Mouse (Mus musculus) liver (tissue): ENCODE measurements around the gene Rad51b.
A peak's percentile ranks its signal among the peaks of the same experiment; 100 is the strongest.

ENCODE experiments used
- DNase-seq: peaks from one replicate; pipeline ENCODE4 v3.0.0-alpha.2; 2020; ENCODE audit warnings: mixed read lengths

Gene Rad51b

DNA sequence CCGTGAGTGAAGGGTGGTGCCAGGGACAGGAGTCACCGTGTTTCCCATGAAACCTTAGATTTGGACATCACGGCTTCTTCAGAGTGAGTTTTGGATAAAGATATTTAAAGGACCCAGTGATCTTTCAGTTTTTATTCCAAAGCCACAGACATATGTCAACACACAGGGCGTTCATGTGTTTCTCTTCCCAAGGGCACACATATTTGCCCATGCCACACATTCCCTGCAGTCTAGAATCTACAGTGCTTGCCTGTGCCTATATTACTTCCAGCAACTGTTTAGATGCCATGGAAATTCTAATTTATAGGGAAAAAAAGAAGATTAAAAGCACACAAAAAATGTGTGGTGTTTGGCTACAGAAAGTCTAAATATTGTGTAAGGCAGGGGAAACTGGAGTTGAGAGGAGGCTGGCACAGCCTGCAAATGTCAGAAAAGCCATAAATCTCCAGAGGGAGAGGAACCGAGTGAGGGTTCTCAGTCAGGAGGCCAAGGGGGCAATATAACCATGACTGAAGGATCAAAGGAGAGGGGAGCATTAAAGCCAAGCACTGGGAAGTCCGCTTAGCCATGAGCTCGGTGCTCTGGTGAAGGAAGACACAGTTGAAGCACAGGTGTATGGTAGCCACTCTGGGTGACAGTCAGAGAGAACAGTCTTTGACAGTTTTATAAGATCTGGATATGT, 367.0 kb downstream of the Rad51b start:
- no peak for DNase-seq

- DNase-seq = no peak
Observed at GRCm38 (mm10) chr12:79674846-79675439, 377.9 kb downstream of the Rad51b start.

GRCm38 (mm10) chr12:79675440-79676176, 378.5 kb downstream of the Rad51b start:
- DNase-seq = no peak

DNA sequence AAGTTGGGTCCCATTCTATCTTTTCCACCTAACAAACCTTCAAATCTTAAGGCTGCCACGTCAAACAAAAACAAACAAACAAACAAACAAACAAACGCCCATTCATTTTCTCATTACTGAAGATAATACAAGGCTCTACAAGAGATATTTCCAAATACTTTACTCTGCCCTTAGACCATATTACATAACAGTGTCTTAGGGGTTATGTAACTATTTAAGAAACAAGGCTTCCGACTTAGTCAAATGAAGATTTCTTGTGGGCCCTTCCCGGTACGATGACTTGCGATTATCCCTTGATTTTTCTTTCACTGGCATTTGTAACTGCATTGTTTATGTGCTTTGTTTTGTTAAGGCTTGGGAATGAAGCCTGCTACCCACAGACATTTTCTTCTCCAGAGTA, 379.2 kb downstream of the Rad51b start:
- no peak for DNase-seq

DNA sequence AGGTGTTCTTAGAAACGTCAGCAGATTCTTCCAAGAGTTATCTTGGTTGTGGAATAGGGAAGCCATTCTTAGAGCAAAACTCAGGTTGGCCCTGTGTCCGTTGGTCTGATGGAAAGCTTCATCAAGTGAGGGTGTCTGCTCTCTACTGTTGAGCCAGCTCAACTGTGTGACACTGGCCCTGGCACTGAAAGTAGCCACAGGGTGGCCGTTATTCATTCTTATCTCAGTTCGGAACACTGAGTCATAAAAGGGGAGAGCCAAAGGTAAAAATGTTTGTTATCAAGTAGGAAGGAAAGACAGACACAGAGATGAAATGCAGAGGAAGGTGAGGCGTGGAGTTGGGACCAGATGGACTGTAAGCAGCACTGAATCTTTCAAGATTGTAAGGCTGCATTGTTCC, 379.8 kb downstream of the Rad51b start:
- DNase-seq = no peak

GRCm38 (mm10) chr12:79679251-79679901, 382.3 kb downstream of the Rad51b start:
- DNase-seq = no peak

- no peak for DNase-seq
Observed at GRCm38 (mm10) chr12:79679941-79680697, 383.0 kb downstream of the Rad51b start.

DNA sequence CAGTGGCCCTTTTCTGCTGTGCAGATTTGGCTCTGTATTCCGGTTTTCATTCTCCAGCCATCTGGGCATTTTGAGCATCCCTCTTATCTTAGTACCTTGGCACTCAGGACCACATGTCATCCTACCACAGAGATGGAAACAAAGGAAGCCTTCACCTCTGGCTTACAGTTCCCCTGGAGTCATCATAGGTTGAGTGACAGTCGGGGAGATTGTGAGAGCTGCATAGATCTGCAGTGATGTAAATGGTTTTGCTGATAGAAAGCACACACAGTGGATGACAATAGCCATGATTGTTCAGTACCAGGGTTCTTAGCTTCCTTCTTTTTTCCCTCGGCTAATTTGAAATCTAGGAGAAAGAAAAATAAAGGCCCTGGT, 383.6 kb downstream of the Rad51b start:
- DNase-seq = no peak

DNA sequence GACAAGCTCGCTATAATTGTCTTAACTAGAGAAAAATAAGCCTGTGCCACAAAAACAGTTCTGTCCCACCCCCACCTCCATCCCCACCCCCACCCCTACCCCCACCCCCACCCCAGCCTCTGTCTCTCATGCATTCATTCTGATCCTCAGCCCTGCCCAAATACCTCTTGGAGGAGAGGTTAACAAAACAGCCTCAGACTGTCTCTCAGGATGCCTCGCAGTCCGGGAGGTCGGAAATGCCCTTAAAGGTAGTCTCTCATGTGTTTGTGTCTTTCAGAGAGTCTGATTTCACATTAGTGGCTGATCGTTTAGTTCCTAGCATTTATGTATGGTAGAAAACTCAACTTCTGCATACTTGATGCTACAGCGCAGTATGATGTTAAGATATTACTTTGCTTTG, 384.5 kb downstream of the Rad51b start:
- no peak for DNase-seq

- DNase-seq = no peak
Observed at GRCm38 (mm10) chr12:79683350-79683749, 386.3 kb downstream of the Rad51b start.

GRCm38 (mm10) chr12:79683759-79684158, 386.7 kb downstream of the Rad51b start:
- no peak for DNase-seq

DNA sequence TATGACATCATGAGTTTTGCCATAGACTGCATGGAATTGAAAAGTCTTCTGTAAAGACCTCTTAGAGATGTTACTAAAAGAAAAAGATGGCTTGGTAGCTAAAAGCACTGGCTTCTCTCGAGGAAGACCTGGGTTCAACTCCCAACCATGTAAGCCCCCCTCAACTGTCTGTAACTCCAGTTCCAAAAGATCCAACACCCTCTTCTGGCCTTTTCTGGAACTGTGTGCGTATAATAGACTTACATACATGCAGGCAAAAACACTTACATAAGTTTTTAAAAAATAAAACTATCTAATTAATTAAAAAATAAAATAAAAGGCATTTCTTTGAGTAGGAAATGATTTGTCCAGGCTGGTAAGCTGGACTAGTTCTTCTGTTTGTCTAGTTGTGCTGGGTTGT, 387.3 kb downstream of the Rad51b start:
- no peak for DNase-seq

DNA sequence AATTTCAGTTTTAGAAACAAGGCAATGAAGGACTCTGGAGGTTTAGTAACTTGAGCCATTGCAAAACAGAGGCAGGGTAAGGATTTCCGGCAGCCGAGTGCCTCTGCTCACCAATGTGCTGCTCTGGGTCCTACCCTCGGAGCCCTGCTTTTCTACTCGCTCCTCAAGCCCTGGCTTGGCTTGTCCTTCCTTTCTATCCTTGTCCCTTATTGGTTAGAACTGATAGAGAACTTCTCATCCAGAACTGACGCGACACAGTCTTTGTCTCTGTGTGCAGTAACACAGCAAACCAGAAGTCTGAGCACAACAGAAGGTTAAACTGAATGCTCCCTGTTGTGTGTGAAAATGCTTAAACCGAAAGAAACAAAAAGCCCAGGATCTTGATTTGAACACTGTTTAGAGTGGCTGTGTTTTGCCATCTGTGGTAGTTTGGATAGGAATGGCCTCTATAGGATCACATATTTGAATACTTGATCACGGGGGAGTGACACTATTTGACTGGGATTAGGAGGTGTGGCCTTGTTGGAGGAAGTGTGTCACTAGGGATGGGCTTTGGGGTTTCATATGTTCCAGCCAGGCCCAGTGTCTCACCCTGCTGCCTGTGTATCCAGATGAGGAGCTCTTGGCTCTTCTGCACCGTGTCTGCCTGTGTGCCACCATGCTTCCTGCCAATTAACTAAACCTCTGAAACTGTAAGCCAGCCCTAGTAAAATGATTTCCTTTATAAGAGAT, 389.7 kb downstream of the Rad51b start:
- no peak for DNase-seq

- peak; percentile 32 for DNase-seq
Observed at GRCm38 (mm10) chr12:79687683-79688386, 390.8 kb downstream of the Rad51b start.

GRCm38 (mm10) chr12:79689299-79689698, 392.2 kb downstream of the Rad51b start:
- peak; percentile 44 for DNase-seq

GRCm38 (mm10) chr12:79691929-79692862, 395.1 kb downstream of the Rad51b start:
- DNase-seq = no peak

DNA sequence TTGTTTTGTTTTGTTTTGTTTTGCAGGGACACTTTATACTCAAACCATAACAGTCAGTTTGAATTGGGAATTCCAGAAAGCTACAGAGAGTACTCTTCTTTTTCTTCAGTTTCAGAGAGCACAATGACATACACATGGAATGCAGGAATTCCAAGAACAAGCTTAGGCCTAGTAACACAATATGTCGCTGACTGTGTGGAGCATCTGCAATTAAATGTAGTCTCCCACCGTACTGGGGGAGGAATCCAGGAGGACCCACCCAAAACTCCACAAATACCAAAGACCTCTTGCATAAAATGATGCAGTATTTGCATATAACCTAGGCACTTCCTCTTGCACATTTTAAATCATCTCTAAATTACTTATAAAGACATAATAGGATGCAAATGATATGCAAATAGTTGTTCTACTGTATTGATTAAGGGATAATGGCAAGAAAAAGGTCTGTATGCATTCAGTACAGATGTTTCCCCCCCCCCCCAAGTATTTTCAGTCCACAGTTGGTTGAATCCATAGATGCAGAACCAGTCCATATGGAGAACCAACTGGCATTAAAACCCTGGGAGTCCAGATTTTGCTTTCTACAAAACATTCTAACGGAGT, 398.9 kb downstream of the Rad51b start:
- no peak for DNase-seq

GRCm38 (mm10) chr12:79703555-79703954, 406.5 kb downstream of the Rad51b start:
- DNase-seq = no peak

DNA sequence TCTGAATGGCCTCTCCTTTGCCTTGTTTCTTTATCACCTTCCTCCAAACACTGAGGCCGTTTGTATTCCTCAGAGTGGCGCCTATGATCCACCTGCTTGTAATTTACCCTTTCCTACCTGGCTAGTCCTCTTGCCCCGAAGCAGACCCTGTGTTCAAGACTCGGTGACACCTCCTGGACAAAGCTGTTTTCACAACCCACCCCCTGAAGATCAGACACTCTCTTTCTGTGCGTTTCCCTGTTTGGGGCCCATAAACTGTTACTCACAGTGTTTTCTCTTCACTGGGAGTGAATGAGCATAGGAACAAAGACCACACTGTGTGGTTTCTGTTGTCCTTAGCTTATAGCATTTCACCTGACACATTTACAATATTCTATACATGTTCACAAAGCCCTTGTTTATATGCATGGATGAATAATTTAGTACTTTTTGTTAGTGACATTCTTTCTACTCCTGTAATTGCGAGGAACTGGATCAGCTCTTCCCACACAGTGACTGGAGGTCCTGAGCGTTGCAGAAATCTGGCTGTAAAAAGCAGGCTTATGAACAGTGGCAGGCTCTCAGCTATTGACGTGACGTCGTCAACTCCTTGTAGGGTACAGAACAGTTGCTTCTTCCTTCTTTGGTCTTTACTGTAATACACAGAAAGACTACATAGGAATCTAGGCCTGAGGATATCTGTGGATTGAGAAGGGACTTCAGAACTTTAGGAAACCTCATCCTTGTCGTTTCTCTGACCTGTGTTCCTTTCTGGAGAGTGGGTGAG, 408.6 kb downstream of the Rad51b start:
- DNase-seq = no peak
